Mouse (Mus musculus) heart, embryonic 11.5 days (tissue): ENCODE results near the gene Hip1r. TPM values are rescaled to one million over a fixed set of nuclear protein-coding genes. Genes with fewer than 3 reads are reported as not detected.
A peak's percentile ranks its signal among the peaks of the same experiment; 100 is the strongest.

Source experiments
- ATAC-seq: fragments of 200-750 bp; cut with Nextera tagmentation; replicated peaks from 2 replicates; pipeline ENCODE4 v1.8.0; 2017; ENCODE audit warnings: moderate library complexity; ENCODE audit not compliant: insufficient number of reproducible peaks, low FRiP score, low TSS enrichment
- H3K27ac ChIP-seq: fragments of 300-500 bp; sonication (generic); 2 replicates; pipeline ENCODE4 v1.5.1; 2014; ENCODE audit warnings: mild to moderate bottlenecking, low read depth, low read length
- H3K27me3 ChIP-seq: fragments of 300-500 bp; sonication (generic); 2 replicates; pipeline ENCODE4 v1.6.1; 2014; ENCODE audit warnings: mild to moderate bottlenecking, low read length, mixed read lengths; ENCODE audit not compliant: control insufficient read depth, insufficient read depth
- H3K36me3 ChIP-seq: fragments of 300-500 bp; sonication (generic); 2 replicates; pipeline ENCODE4 v1.6.1; 2014; ENCODE audit warnings: mild to moderate bottlenecking, low read length, moderate library complexity, mixed read lengths; ENCODE audit not compliant: control insufficient read depth, insufficient read depth
- H3K4me1 ChIP-seq: fragments of 300-500 bp; sonication (generic); 2 replicates; pipeline ENCODE4 v1.6.1; 2014; ENCODE audit warnings: low read length; ENCODE audit not compliant: control insufficient read depth, insufficient read depth
- H3K4me2 ChIP-seq: fragments of 300-500 bp; sonication (generic); 2 replicates; pipeline ENCODE4 v1.6.1; 2014; ENCODE audit warnings: mild to moderate bottlenecking, moderate library complexity
- H3K4me3 ChIP-seq: fragments of 300-500 bp; sonication (generic); 2 replicates; pipeline ENCODE4 v1.5.1; 2014; ENCODE audit warnings: low read depth, low read length
- H3K9ac ChIP-seq: fragments of 300-500 bp; sonication (generic); 2 replicates; pipeline ENCODE4 v1.6.1; 2014; ENCODE audit warnings: mild to moderate bottlenecking, low read depth, low read length, moderate library complexity
- H3K9me3 ChIP-seq: fragments of 300-500 bp; sonication (generic); replicated peaks from 2 replicates; pipeline ENCODE4 v1.6.1; 2016; ENCODE audit warnings: low read length; ENCODE audit not compliant: control insufficient read depth
- WGBS: fragments of 180-500 bp; shearing (Covaris S2); extraction: QIAGEN DNeasy Blood & Tissue Kit; methylation state at CpG from one replicate; pipeline ENCODE4 v1.1.7; 2014; ENCODE audit not compliant: insufficient replicate concordance; 5-methylcytosine and 5-hydroxymethylcytosine counted together
- polyA plus RNA-seq: library from polyadenylated mRNA; unstranded; fragments of >200 nt; fragmentation: Nextera tagmentation; extraction: Ambion mirVana; gene quantifications from 2 replicates; pipeline ENCODE4 v1.2.1, GENCODE M21; 2014

The Hip1r gene
- 2.7 and 2.9 TPM in 2 replicates for polyA plus RNA-seq

DNA sequence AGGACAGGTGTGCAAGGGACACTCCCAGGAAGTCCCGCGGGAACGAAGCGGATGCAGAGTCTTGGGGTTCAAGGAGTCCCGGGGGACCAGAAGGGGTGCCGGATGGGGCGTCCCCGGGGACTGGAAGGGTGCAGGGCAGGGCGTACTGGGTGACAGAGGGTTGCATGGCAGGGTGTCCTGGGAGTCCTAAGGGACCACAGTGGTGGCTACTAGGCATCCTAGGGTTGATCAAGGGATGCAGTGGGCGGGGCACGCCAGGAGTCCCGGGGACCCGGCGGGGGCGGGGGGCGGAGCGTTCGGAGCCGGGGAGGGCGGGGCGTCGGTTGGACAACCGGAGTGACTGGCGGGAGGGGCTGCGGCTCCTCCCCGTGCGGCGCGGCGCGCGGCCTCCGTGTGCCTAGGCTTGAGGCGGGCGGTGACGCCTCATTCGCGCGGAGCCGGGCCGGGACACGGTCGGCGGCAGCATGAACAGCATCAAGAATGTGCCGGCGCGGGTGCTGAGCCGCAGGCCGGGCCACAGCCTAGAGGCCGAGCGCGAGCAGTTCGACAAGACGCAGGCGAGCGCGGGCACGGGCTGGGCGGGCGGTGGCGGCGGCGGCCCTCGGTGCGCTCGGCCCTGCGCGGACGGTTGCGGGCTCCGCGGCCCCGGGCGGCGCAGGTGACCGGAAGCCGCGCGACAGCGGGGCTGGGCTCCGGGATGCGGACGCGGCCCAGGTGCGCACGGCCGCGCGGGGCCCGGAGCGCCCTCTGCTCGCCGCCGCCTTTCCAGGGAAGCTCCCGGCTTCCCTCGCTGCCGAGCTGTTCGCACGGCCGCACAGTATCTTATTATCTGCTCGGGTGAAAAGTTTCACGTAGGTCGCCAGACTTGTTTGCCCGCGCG lies at the start of gene Hip1r:
Gene Hip1r (plus strand): TSS at position 330 of the 880 bp plus-strand sequence.
- H3K4me2 ChIP-seq, result peak within 1 kb of the TSS; percentile 98
- no peak within 1 kb of the TSS for H3K27ac ChIP-seq
- H3K4me1 ChIP-seq, result peaks cover 5% of the 10 kb centered on the region; the same call in 1 of the 2 replicates
- H3K27me3 ChIP-seq, result peaks cover 26% of the 10 kb centered on the region; the same call in 1 of the 2 replicates
- no peaks in the 10 kb centered on the region for H3K36me3 ChIP-seq
- H3K9ac ChIP-seq, result peak within 1 kb of the TSS; percentile 69; the same call in 1 of the 2 replicates
- H3K4me3 ChIP-seq, result peak within 1 kb of the TSS; percentile 73
- 2% methylated on average over 78 of the region's 106 CpGs for WGBS
- peak; percentile 81 for ATAC-seq
- no peaks in the 10 kb centered on the region for H3K9me3 ChIP-seq

GRCm38 (mm10) chr5:123927118-123927517 lies 46.3 kb upstream of the Hip1r start, which contains the start of gene Gm43518:
Gm43518 (plus strand) TSS chr5:123927418.
- H3K4me1 ChIP-seq, result peaks cover 5% of the 10 kb centered on the region; the same call in 1 of the 2 replicates
- no peak within 1 kb of the TSS for H3K9ac ChIP-seq
- 92% methylated on average over 9 of the region's 9 CpGs for WGBS
- no peak within 1 kb of the TSS for H3K4me2 ChIP-seq
- no peak within 1 kb of the TSS for H3K4me3 ChIP-seq
- peaks cover 30% of the 10 kb centered on the region for H3K36me3 ChIP-seq
- no peak within 1 kb of the TSS for H3K27ac ChIP-seq
- ATAC-seq, result no peak
- no peaks in the 10 kb centered on the region for H3K9me3 ChIP-seq
- no peaks in the 10 kb centered on the region for H3K27me3 ChIP-seq

DNA sequence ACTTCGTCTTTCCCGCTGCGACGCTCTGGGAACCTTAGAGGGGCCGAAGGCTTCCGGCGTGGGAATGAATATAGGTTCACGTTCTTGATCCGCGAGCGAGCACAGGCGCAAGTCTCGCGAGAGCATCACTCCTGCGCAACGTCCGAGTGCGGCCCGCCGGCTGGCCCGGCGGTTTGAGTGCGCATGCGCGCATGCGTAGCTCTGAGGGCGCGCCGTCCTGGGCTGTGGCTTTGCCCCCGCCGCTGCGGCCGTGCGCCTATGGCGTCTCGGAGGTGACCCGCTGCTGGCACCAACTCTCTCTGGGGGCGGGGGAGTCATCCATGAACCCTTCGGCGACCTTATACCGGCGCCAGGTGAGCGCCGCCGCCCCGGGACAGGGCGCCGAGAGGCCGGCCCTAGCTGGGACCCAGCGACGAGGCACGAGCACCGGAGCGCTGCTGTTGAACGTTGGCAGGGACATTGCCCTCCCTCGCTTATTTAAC lies 42.9 kb upstream of the Hip1r start, which contains the start of gene Ccdc62:
Gene Ccdc62 (plus strand): TSS at position 172 of the 482 bp plus-strand sequence.
- Histone ChIP-seq H3K4me3 (peak within 1 kb of the TSS; percentile 77), H3K9ac (peak within 1 kb of the TSS; percentile 97), H3K4me2 (peak within 1 kb of the TSS; percentile 88), H3K27ac (peak within 1 kb of the TSS; percentile 87), H3K27me3 (no peaks in the 10 kb centered on the region), H3K9me3 (no peaks in the 10 kb centered on the region), H3K36me3 (peaks cover 16% of the 10 kb centered on the region), H3K4me1 (peaks cover 7% of the 10 kb centered on the region; the same call in 1 of the 2 replicates)
- WGBS, result under 1% methylated on average over 56 of the region's 56 CpGs
- peak; percentile 93 for ATAC-seq

- Histone ChIP-seq H3K9me3 (no peaks in the 10 kb centered on the region), H3K4me3 (peak overlapping the region; percentile 77), H3K4me1 (peaks cover 7% of the 10 kb centered on the region; the same call in 1 of the 2 replicates), H3K27ac (no peak overlapping the region), H3K36me3 (peaks cover 15% of the 10 kb centered on the region), H3K9ac (peak overlapping the region; percentile 97), H3K4me2 (peak overlapping the region; percentile 88), H3K27me3 (no peaks in the 10 kb centered on the region)
- 48% methylated on average over 13 of the region's 13 CpGs for WGBS
- no peak for ATAC-seq
Measured at GRCm38 (mm10) chr5:123931131-123931530, 42.3 kb upstream of the Hip1r start.

GRCm38 (mm10) chr5:123932927-123933326 lies 40.5 kb upstream of the Hip1r start:
- ATAC-seq, result no peak
- Histone ChIP-seq H3K4me3 (no peak overlapping the region), H3K27ac (no peak overlapping the region), H3K27me3 (no peaks in the 10 kb centered on the region), H3K9ac (no peak overlapping the region), H3K4me1 (peaks cover 7% of the 10 kb centered on the region; the same call in 1 of the 2 replicates), H3K36me3 (peaks cover 5% of the 10 kb centered on the region), H3K9me3 (no peaks in the 10 kb centered on the region), H3K4me2 (no peak overlapping the region)

GRCm38 (mm10) chr5:123933556-123933955 lies 39.9 kb upstream of the Hip1r start:
- Histone ChIP-seq H3K27ac (no peak overlapping the region), H3K4me2 (peak overlapping the region; percentile 47; the same call in 1 of the 2 replicates), H3K9ac (peak overlapping the region; percentile 63; the same call in 1 of the 2 replicates)

GRCm38 (mm10) chr5:123933957-123934591 lies 39.4 kb upstream of the Hip1r start:
- H3K4me2 ChIP-seq, result peak overlapping the region; percentile 47
- H3K27ac ChIP-seq, result no peak overlapping the region
- ATAC-seq, result no peak
- peak overlapping the region; percentile 63 for H3K9ac ChIP-seq
- H3K36me3 ChIP-seq, result no peaks in the 10 kb centered on the region; the same call in 1 of the 2 replicates
- H3K4me3 ChIP-seq, result no peak overlapping the region
- no peaks in the 10 kb centered on the region for H3K27me3 ChIP-seq
- H3K4me1 ChIP-seq, result peaks cover 7% of the 10 kb centered on the region; the same call in 1 of the 2 replicates
- 25% methylated on average over 18 of the region's 18 CpGs for WGBS
- no peaks in the 10 kb centered on the region for H3K9me3 ChIP-seq

More at GRCm38 (mm10) chr5:123933556-123933955, 39.9 kb upstream of the Hip1r start:
- H3K4me1 ChIP-seq, result peaks cover 7% of the 10 kb centered on the region; the same call in 1 of the 2 replicates
- no peak for ATAC-seq
- no peak overlapping the region for H3K4me3 ChIP-seq
- H3K36me3 ChIP-seq, result peaks cover 3% of the 10 kb centered on the region; the same call in 1 of the 2 replicates
- 86% methylated on average over 12 of the region's 12 CpGs for WGBS
- H3K9me3 ChIP-seq, result no peaks in the 10 kb centered on the region
- no peaks in the 10 kb centered on the region for H3K27me3 ChIP-seq

DNA sequence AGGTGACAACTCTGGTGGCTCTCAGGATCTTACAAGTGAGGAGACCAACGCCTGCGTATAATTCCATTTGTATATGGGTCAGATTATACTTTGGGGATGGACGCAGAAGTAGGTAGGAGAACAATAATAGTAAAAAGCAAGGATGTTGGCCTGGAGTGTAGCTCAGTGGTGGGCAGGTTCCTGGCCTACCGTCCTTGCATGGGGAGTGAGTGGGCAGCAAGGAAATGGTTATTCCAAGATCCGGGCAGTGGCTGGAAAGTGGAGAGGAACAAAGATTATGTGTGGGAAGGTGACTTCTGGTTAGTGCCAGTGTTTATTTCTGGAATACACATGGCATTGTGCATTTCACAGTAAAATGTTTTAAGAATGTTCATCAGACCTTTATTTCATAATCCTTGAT lies 37.5 kb upstream of the Hip1r start:
- no peak overlapping the region for H3K9ac ChIP-seq
- no peak overlapping the region for H3K4me2 ChIP-seq
- H3K4me3 ChIP-seq, result no peak overlapping the region
- no peaks in the 10 kb centered on the region for H3K9me3 ChIP-seq
- no peak overlapping the region for H3K27ac ChIP-seq
- no peaks in the 10 kb centered on the region for H3K36me3 ChIP-seq
- ATAC-seq, result no peak
- no peaks in the 10 kb centered on the region for H3K27me3 ChIP-seq
- 82% methylated on average over 5 of the region's 5 CpGs for WGBS
- H3K4me1 ChIP-seq, result peaks cover 7% of the 10 kb centered on the region; the same call in 1 of the 2 replicates
